ENCODE assay signal across 22 mouse cellular contexts in the genomic region with DNA sequence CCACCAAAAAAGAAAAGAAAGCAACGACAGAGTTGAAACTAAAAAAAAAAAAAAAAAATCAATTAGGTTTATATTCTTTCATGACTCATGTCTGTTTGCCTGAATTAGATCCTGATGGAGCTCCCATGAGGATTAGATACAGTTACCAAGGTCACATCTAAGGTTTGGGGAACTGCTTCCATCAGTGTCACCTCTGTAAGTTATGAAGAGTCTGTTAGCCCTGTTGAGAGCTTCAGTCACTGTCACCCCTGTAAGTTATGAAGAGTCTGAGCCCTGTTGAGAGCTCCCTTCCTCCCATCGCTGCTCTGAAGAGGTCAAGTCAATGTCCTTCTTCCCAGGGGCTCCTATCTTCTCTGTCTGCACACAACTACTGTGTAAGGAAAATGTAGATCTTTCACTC.
DNase-seq lines count a peak whose midpoint lies in the region; ATAC-seq and TF ChIP-seq lines count a peak whose summit lies in the region.
"Had no signal": no experiment of that assay in that cellular context is flagged by ENCODE, and none has a peak within 500 bp of the region (broad histone marks: within the 10 kb centered on the region; RNA-seq: fewer than 3 reads in every experiment).

No protein-coding gene starts in this region.

- H3K27me3 ChIP-seq in heart, embryonic 10.5 days (ENCODE audit: insufficient read depth, poor library complexity, severe bottlenecking), result no peaks in the 10 kb centered on the region
- no peaks in the 10 kb centered on the region for H3K27me3 ChIP-seq in heart, embryonic 13.5 days (replicated peaks)
- H3K27me3 ChIP-seq in heart, adult 2 months (ENCODE audit: control insufficient read depth, insufficient read depth, low read length), result no peaks in the 10 kb centered on the region
- no peaks in the 10 kb centered on the region for H3K27me3 ChIP-seq in heart, postnatal 0 days (ENCODE audit: control insufficient read depth, insufficient read depth, low read length)
- H3K27me3 ChIP-seq in heart, embryonic 12.5 days (replicated peaks), result no peaks in the 10 kb centered on the region
- H3K27me3 ChIP-seq: CH12.LX, Patski had no signal

- ATAC-seq in heart, embryonic 13.5 days (ENCODE audit: extremely low read depth, insufficient number of reproducible peaks, low FRiP score, low TSS enrichment), result no peak
- peak; percentile 6; the same call in 1 of the 2 replicates for ATAC-seq in heart, postnatal 0 days (ENCODE audit: insufficient read depth, low read depth)
- ATAC-seq in heart, embryonic 12.5 days (ENCODE audit: insufficient number of reproducible peaks, low FRiP score), result no peak
- ATAC-seq: activated CD4-positive, CD25-positive, alpha-beta regulatory T cell, adult 4 months; CD4-positive, CD25-positive, alpha-beta regulatory T cell, adult 4 months; Patski had no signal

- H3K79me2 ChIP-seq in heart, adult 2 months (replicated peaks; ENCODE audit: control insufficient read depth, insufficient read depth, low read length), result no peaks in the 10 kb centered on the region

- H3K4me2 ChIP-seq in heart, embryonic 13.5 days, result no peak overlapping the region
- H3K4me2 ChIP-seq in heart, postnatal 0 days (ENCODE audit: low read depth, low read length), result no peak overlapping the region
- H3K4me2 ChIP-seq in heart, embryonic 12.5 days, result no peak overlapping the region

- peaks cover 48% of the 10 kb centered on the region for H3K4me1 ChIP-seq in heart, embryonic 10.5 days
- peaks cover 49% of the 10 kb centered on the region for H3K4me1 ChIP-seq in heart, embryonic 13.5 days
- H3K4me1 ChIP-seq in heart, adult 2 months (ENCODE audit: control insufficient read depth, insufficient read depth, low read length), result peaks cover 28% of the 10 kb centered on the region
- H3K4me1 ChIP-seq in heart, postnatal 0 days (ENCODE audit: control insufficient read depth, insufficient read depth), result peaks cover 18% of the 10 kb centered on the region
- peaks cover 43% of the 10 kb centered on the region for H3K4me1 ChIP-seq in heart, embryonic 12.5 days (replicated peaks)

- TF ChIP-seq CTCF in heart, adult 2 months (IDR thresholded peaks at IDR 0.05), result no peak
- TF ChIP-seq CTCF in heart, postnatal 0 days (IDR thresholded peaks at IDR 0.05; ENCODE audit: low read depth), result no peak

- WGBS in heart, embryonic 10.5 days, result 61% methylated on average over 2 of the region's 2 CpGs
- WGBS in heart, embryonic 13.5 days, result 45% methylated on average over 2 of the region's 2 CpGs
- 63% methylated on average over 2 of the region's 2 CpGs for WGBS in heart, adult 2 months
- 56% methylated on average over 2 of the region's 2 CpGs for WGBS in heart, postnatal 0 days
- 50% methylated on average over 2 of the region's 2 CpGs for WGBS in heart, embryonic 12.5 days

- no peak for TF ChIP-seq POLR2A in heart, adult 2 months (IDR thresholded peaks at IDR 0.05; ENCODE audit: insufficient read depth, low read depth, low read length)

- no peaks in the 10 kb centered on the region for H3K36me3 ChIP-seq in heart, embryonic 10.5 days
- H3K36me3 ChIP-seq in heart, embryonic 13.5 days, result no peaks in the 10 kb centered on the region
- peaks cover 7% of the 10 kb centered on the region; the same call in 1 of the 2 replicates for H3K36me3 ChIP-seq in heart, adult 2 months (ENCODE audit: control insufficient read depth, insufficient read depth, low read length)
- no peaks in the 10 kb centered on the region for H3K36me3 ChIP-seq in heart, postnatal 0 days (replicated peaks; ENCODE audit: control insufficient read depth, insufficient read depth, low read length)
- no peaks in the 10 kb centered on the region for H3K36me3 ChIP-seq in heart, embryonic 12.5 days
- H3K36me3 ChIP-seq: G1E had no signal

- H3K9me3 ChIP-seq in heart, embryonic 10.5 days, result no peaks in the 10 kb centered on the region
- H3K9me3 ChIP-seq in heart, embryonic 13.5 days, result no peaks in the 10 kb centered on the region
- H3K9me3 ChIP-seq in heart, postnatal 0 days (replicated peaks; ENCODE audit: control insufficient read depth, low read length), result no peaks in the 10 kb centered on the region
- no peaks in the 10 kb centered on the region for H3K9me3 ChIP-seq in heart, embryonic 12.5 days (replicated peaks)

- intact Hi-C loops in heart, postnatal 10 days (cut with DNase I), result no loop called here
- intact Hi-C loops in heart, adult 2 months (cut with DNase I), result no loop called here

- H3K4me3 ChIP-seq in heart, embryonic 10.5 days, result no peak overlapping the region
- H3K4me3 ChIP-seq in heart, embryonic 13.5 days, result no peak overlapping the region
- no peak overlapping the region for H3K4me3 ChIP-seq in heart, adult 2 months
- H3K4me3 ChIP-seq in heart, postnatal 0 days (ENCODE audit: low read depth, low read length), result no peak overlapping the region
- H3K4me3 ChIP-seq in heart, embryonic 12.5 days, result no peak overlapping the region

- no peak overlapping the region for H3K27ac ChIP-seq in heart, embryonic 10.5 days
- H3K27ac ChIP-seq in heart, embryonic 13.5 days (replicated peaks), result peak overlapping the region; percentile 49; the same call in 1 of the 2 replicates
- no peak overlapping the region; the same call in 1 of the 2 replicates for H3K27ac ChIP-seq in heart, adult 2 months
- no peak overlapping the region; the same call in 1 of the 2 replicates for H3K27ac ChIP-seq in heart, postnatal 0 days (ENCODE audit: low read depth)
- H3K27ac ChIP-seq in heart, embryonic 12.5 days (ENCODE audit: poor library complexity, severe bottlenecking), result no peak overlapping the region

- DNase-seq in heart, adult 11 months, result peak; percentile 78
- no peak for DNase-seq in heart, postnatal 10 days
- peak; percentile 67 for DNase-seq in heart, embryonic 10.5 days (ENCODE audit: low spot score)
- no peak for DNase-seq in heart, postnatal 4 days
- no peak for DNase-seq in heart, adult 2 months
- no peak for DNase-seq in heart, postnatal 0 days (ENCODE audit: low spot score)
- DNase-seq: adrenal gland, adult 2 months; adrenal gland, adult 8-10 months; adrenal gland, postnatal 10 days; adrenal gland, postnatal 14 days; adrenal gland, postnatal 25 days; adrenal gland, postnatal 36 days; B cell, adult 2 months; cerebellum, adult 11 months; cerebellum, adult 11-12 months had no signal

- TF ChIP-seq EP300 in heart, adult 2 months (IDR thresholded peaks at IDR 0.05; ENCODE audit: insufficient read depth, low read depth, low read length), result no peak
- no peak for TF ChIP-seq EP300 in heart, postnatal 0 days (IDR thresholded peaks at IDR 0.05; ENCODE audit: low read depth)

- no peak overlapping the region for H3K9ac ChIP-seq in heart, embryonic 13.5 days
- no peak overlapping the region for H3K9ac ChIP-seq in heart, adult 2 months (ENCODE audit: low read depth, low read length)
- no peak overlapping the region for H3K9ac ChIP-seq in heart, postnatal 0 days (replicated peaks; ENCODE audit: low read depth, low read length)
- H3K9ac ChIP-seq in heart, embryonic 12.5 days, result no peak overlapping the region

Comparison
In these comparisons a context has a peak if more than half of its experiments do, and no peak if none do; other contexts are left out.
1. DNase-seq: peak in heart, adult 11 months (single experiment) and heart, embryonic 10.5 days (single experiment); none in heart, postnatal 10 days (0 of 2), heart, postnatal 4 days (single experiment), heart, adult 2 months (0 of 2) and heart, postnatal 0 days (single experiment).